Mouse (Mus musculus) G1E (cell line): ENCODE measurements around the gene Wnt10b.

Experiments used
- CTCF ChIP-seq: IDR thresholded peaks from 2 replicates; pipeline ENCODE4 v1.5.1; 2012; ENCODE audit warnings: low read depth, low read length, inconsistent platforms, mixed read lengths
- GATA1 ChIP-seq: IDR thresholded peaks from 2 replicates; pipeline ENCODE4 v1.6.1; 2012; ENCODE audit warnings: borderline replicate concordance, low read length, inconsistent platforms, mixed read lengths
- TAL1 ChIP-seq: conservative IDR thresholded peaks from 2 replicates; pipeline ENCODE4 v1.6.1; 2012; ENCODE audit warnings: low read depth, low read length, inconsistent platforms, mixed read lengths

- TF ChIP-seq CTCF: no peak
- no peak for TF ChIP-seq TAL1
- TF ChIP-seq GATA1: no peak
Observed at GRCm38 (mm10) chr15:98802926-98803325, 25.0 kb upstream of the Wnt10b start.
